Mouse (Mus musculus) urinary bladder, adult 18-20 months (tissue): ENCODE data around the gene Mettl17.

Experiments
- DNase-seq, 2 experiments: peaks; one replicate each; pipeline ENCODE4 v3.0.0; 2022; ENCODE audit warnings: low spot score in 2 of 2, mixed read lengths in 2 of 2

Gene Mettl17

DNA sequence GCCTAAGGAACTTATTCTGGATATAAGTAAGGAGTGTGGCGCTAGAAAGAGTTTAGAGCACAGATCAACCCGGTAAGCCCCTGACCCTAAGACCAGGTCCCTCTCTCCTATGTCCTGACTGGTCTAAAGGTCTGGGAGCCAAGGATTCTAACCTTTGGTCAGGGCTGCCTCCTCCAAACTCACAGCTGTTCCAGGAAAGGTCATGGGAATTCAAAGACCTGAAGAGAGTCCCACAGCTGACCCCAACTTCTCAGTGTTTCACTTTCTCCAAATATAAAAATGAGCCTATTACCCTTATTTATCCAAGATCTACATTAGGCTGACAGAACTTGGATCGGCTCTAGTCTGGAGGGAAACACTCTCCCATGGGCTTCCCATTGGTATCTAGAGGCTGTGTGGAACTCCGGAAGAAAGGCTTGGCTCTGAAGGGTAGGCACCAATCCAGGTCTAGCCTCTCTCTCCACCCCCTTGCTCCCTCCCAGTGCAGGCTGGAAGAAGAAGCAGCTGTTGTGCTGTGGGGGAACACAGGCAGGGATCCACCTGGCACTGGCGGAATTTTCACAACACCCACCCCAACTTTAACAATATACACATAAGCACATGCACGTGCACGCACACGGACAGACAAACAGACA, 44.8 kb downstream of the Mettl17 start:
- DNase-seq, result peak in 1 of 2 experiments; percentile 66

DNA sequence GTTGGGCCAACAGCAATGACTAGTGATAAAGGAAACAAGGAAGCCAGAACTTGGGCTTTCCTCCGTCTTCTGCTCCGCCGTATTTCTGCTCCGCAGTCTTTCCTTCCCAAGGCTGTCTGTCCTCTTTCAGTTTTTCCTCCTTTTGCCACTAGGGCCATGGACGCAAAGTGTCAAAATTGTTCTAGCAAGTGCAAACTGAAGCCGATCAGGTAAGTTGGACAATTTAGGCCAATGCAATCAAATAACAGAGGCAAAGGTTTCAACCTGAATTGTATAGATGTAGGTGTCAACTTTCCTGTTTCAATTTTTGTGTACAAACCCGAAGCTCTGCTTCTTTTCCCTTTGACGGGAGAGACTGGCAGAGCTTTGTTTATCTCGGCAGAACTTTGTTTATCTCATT, 45.3 kb downstream of the Mettl17 start:
- DNase-seq, result no peak

DNA sequence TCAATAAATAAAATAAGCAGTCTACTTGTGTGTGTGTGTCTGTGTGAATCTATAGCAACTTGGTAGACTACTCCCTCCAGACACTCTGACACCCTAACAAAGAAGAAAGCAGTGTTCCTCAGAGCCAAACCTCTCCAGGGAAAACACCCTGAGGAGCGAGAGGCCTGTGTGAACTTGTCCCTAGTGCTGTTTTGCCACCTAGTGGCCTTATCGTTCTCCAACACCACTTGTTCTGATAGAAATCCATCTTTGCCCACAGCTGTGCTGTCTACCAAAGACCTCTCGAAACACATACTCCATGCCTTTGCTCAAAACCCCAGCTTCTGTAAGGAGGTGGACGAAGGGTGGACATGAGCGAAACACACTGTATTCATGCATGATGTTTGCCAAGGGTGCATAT, 46.2 kb downstream of the Mettl17 start:
- peak in 1 of 2 experiments; percentile 64 for DNase-seq

DNA sequence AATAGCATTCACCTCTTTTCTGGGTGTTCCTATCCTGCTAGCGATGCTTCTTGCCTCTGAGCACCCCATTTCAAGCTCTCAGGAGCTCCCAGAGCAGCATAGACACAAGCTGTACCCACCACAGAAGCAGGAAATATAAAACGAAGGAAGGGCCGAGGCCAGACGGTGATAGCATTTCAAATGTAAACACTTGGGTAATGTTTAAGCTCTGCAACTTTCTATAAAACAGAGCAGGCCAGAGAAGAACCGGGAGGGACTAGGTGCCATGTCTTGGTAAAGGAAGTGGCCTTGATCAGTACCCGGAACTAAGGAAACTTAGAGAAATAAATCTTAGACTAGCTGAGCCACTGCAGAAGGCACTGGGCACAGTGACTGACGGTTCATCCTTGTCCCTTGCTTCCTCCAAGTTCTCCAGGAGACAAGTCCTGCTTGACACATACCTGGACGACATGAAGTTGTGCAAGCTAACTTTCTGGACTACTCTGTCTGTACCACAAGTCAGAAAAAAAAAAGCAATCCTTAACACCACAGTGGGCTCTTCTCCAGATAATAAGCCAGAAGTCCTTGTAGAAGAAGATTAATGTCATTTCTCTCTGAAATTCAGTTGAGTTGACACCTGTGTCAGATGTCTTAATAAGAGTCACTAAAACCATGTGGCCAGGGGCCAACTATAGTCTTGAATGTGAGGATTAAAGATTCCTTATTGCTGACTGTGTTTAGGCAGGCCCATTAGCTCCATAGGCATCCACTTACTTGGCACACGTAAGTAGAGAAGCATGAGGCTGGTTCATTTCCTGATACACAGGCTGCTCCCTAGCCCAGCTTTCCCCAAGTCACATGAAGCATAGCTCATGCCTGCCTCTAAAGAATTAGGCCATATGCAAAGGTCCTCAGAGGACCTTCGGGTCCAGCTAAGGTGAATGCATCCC, 47.7 kb downstream of the Mettl17 start:
- no peak for DNase-seq

DNA sequence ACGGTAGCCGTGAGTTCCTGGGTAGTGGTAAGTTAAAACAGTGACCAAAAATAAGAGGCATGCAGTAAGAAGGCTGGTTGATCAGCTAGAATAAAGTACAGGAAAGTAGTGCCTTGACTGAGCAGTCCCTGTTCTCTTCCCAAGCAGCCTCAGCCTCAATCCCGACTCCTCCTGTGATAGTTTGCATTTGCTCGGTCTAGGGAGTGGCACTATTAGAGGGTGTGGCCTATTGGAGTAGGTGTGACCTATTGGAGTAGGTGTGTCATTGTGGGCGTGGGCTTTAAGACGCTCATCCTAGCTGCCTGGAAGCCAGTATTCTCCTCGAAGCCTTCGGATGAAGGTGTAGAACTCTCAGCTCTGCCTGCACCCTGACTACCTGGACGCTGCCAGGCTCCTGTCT, 54.4 kb downstream of the Mettl17 start:
- DNase-seq, result no peak

DNA sequence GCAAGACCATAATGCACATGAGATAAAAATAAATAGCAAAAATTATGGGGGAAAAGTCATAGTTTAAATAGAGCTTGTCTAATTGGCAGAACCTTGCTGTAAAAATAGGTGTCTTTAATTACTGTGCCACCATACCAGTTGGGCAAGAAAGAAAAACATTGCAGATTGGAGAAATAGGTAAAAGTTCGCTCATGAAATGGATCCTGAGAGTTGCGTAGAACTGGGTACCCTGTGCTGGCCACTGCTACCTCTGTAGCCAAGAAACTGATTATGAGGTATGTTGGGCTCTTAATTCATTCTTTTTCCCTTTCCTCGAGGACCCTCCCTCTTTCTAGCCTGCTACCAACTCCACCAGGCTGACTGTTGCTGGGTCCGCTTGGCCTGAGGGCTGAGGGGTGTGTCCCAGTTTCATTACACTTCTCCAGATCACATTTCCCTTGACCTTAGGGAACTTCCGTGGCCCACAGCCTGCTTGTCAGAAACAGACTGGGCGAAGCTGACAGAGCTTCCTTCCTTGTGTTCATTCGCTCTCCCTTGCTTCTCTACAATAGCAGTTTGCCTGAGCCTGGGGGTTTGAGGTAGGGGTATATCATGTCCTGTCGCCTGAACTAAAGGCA, 56.4 kb downstream of the Mettl17 start:
- peak in 1 of 2 experiments; percentile 44 for DNase-seq

DNA sequence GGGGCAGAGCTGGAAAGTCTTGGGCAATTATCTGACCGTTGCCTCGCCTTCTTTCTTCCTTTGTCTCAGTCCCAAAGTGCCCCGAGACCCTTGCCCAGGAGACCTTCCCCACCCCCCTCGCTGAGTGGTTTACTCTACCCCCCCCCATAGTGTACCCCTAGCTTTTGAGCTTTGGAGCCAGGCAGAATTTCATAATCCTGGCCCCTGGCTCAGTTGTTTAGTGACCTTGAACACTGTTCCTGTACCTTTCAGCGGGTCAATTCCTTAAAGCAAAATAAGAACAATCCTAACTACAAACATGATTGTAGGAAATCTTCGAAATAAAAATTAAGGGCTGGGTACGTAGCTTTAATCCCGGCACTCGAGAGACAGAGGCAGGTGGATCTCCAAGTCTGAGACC, 56.9 kb downstream of the Mettl17 start:
- DNase-seq, result no peak

DNA sequence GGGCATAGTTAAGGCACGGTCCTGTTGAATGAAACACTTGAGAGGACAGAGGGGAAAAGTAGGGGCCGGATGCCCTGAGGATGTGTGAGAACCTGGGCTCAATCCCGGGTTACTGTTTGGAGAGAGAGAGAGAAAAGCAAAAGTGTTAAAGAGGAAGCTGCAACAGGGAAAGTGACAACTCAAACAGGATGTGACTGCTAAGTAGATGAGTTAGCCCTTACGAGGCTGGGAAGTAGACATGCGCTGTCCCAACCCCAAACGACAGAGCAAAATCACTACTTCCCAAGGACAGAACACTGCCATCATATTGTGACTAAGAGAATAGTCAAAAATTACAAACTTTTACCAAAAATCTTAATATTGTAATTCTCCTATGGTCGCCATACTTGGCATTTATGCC, 57.6 kb downstream of the Mettl17 start:
- no peak for DNase-seq
